Mouse (Mus musculus) liver, embryonic 11.5 days (tissue): ENCODE results near the gene Tmod3. TPM values are rescaled to one million over a fixed set of nuclear protein-coding genes. Genes with fewer than 3 reads are reported as not detected.
A peak's percentile ranks its signal among the peaks of the same experiment; 100 is the strongest.
"Not testable (repeated sequence)": the region's sequence is repeated elsewhere in the genome, so short reads cannot be mapped to it uniquely, and the experiment has no call there.

ENCODE experiments used
- ATAC-seq: fragments of 200-750 bp; cut with Nextera tagmentation; replicated peaks from 2 replicates; pipeline ENCODE4 v1.8.0; 2017; ENCODE audit warnings: moderate number of reproducible peaks, mild to moderate bottlenecking, moderate TSS enrichment, moderate library complexity; ENCODE audit not compliant: low FRiP score
- DNase-seq: peaks from one replicate; pipeline ENCODE4 v3.0.0-alpha.2; 2017; ENCODE audit warnings: low spot score
- H3K27ac ChIP-seq: fragments of 300-500 bp; sonication (generic); 2 replicates; pipeline ENCODE4 v1.5.1; 2014; ENCODE audit warnings: mild to moderate bottlenecking, low read depth, low read length, control low read depth
- H3K27me3 ChIP-seq: fragments of 300-500 bp; sonication (generic); replicated peaks from 2 replicates; pipeline ENCODE4 v1.6.1; 2014; ENCODE audit warnings: low read length, mixed read lengths; ENCODE audit not compliant: control insufficient read depth, insufficient read depth
- H3K36me3 ChIP-seq: fragments of 300-500 bp; sonication (generic); 2 replicates; pipeline ENCODE4 v1.6.1; 2014; ENCODE audit warnings: mild to moderate bottlenecking, low read length, moderate library complexity, mixed read lengths; ENCODE audit not compliant: control insufficient read depth, insufficient read depth
- H3K4me1 ChIP-seq: fragments of 300-500 bp; sonication (generic); replicated peaks from 2 replicates; pipeline ENCODE4 v1.6.1; 2014; ENCODE audit warnings: low read length, mixed read lengths; ENCODE audit not compliant: control insufficient read depth, insufficient read depth
- H3K4me2 ChIP-seq: fragments of 300-500 bp; sonication (generic); 2 replicates; pipeline ENCODE4 v1.6.1; 2014; ENCODE audit warnings: mild to moderate bottlenecking, control low read depth, moderate library complexity
- H3K4me3 ChIP-seq: fragments of 300-500 bp; sonication (generic); 2 replicates; pipeline ENCODE4 v1.5.1; 2014; ENCODE audit warnings: low read depth, low read length, control low read depth
- H3K9ac ChIP-seq: fragments of 300-500 bp; sonication (generic); 2 replicates; pipeline ENCODE4 v1.6.1; 2014; ENCODE audit warnings: low read depth, low read length, control low read depth
- H3K9me3 ChIP-seq: fragments of 300-500 bp; sonication (generic); 2 replicates; pipeline ENCODE4 v1.6.1; 2016; ENCODE audit warnings: low read length, inconsistent platforms, mixed read lengths; ENCODE audit not compliant: control insufficient read depth
- WGBS: fragments of 180-500 bp; shearing (Covaris S2); extraction: QIAGEN DNeasy Blood & Tissue Kit; methylation state at CpG from one replicate; pipeline ENCODE4 v1.1.7; 2014; 5-methylcytosine and 5-hydroxymethylcytosine counted together
- polyA plus RNA-seq: library from polyadenylated mRNA; unstranded; fragments of >200 nt; fragmentation: Nextera tagmentation; extraction: Ambion mirVana; gene quantifications from 2 replicates; pipeline ENCODE4 v1.2.1, GENCODE M21; 2014

Gene Tmod3
- polyA plus RNA-seq, 1 experiment from 2014 or later: 63.6 TPM

- 81% methylated on average over 10 of the region's 10 CpGs for WGBS
- DNase-seq (no peak), ATAC-seq (0 out of 2 replicates have a peak, but pooled peaks have one; percentile 23)
- Histone ChIP-seq H3K27ac (no peak overlapping the region), H3K27me3 (no peaks in the 10 kb centered on the region), H3K4me3 (no peak overlapping the region), H3K4me1 (no peaks in the 10 kb centered on the region), H3K9ac (no peak overlapping the region), H3K9me3 (no peaks in the 10 kb centered on the region; the same call in 1 of the 2 replicates), H3K36me3 (peaks cover 5% of the 10 kb centered on the region; the same call in 1 of the 2 replicates), H3K4me2 (no peak overlapping the region)
Observed at GRCm38 (mm10) chr9:75495945-75496344, 63.5 kb downstream of the Tmod3 start.

GRCm38 (mm10) chr9:75494407-75495005 lies 65.0 kb downstream of the Tmod3 start:
- H3K27ac ChIP-seq: no peak overlapping the region
- no peak for ATAC-seq

GRCm38 (mm10) chr9:75488255-75488654 lies 71.2 kb downstream of the Tmod3 start:
- not testable (repeated sequence) for H3K4me3 ChIP-seq, ATAC-seq, H3K36me3 ChIP-seq, DNase-seq, H3K9ac ChIP-seq, H3K9me3 ChIP-seq, H3K27ac ChIP-seq, H3K27me3 ChIP-seq, H3K4me2 ChIP-seq, H3K4me1 ChIP-seq
- WGBS: 83% methylated on average over 7 of the region's 7 CpGs

More at GRCm38 (mm10) chr9:75494407-75495005, 65.0 kb downstream of the Tmod3 start:
- no peak overlapping the region for H3K4me3 ChIP-seq
- H3K36me3 ChIP-seq: peaks cover 5% of the 10 kb centered on the region; the same call in 1 of the 2 replicates
- H3K27me3 ChIP-seq: no peaks in the 10 kb centered on the region
- H3K4me2 ChIP-seq: no peak overlapping the region
- 80% methylated on average over 9 of the region's 9 CpGs for WGBS
- H3K4me1 ChIP-seq: no peaks in the 10 kb centered on the region
- no peak overlapping the region for H3K9ac ChIP-seq
- DNase-seq: no peak
- H3K9me3 ChIP-seq: no peaks in the 10 kb centered on the region; the same call in 1 of the 2 replicates

GRCm38 (mm10) chr9:75485231-75485630 lies 74.2 kb downstream of the Tmod3 start:
- no peaks in the 10 kb centered on the region for H3K4me1 ChIP-seq
- no peak overlapping the region for H3K4me2 ChIP-seq
- DNase-seq (no peak), ATAC-seq (no peak)
- no peak overlapping the region for H3K4me3 ChIP-seq
- H3K9me3 ChIP-seq: no peaks in the 10 kb centered on the region
- WGBS: 80% methylated on average over 6 of the region's 6 CpGs
- no peak overlapping the region for H3K27ac ChIP-seq
- no peak overlapping the region for H3K9ac ChIP-seq
- H3K36me3 ChIP-seq: peaks cover 2% of the 10 kb centered on the region; the same call in 1 of the 2 replicates
- H3K27me3 ChIP-seq: no peaks in the 10 kb centered on the region

- no peak overlapping the region for H3K9ac ChIP-seq
- H3K27ac ChIP-seq: no peak overlapping the region
- no peak for ATAC-seq
- H3K27me3 ChIP-seq: no peaks in the 10 kb centered on the region
- H3K4me1 ChIP-seq: no peaks in the 10 kb centered on the region
- no peak for DNase-seq
- H3K9me3 ChIP-seq: no peaks in the 10 kb centered on the region
- H3K36me3 ChIP-seq: peaks cover 2% of the 10 kb centered on the region; the same call in 1 of the 2 replicates
- no peak overlapping the region for H3K4me3 ChIP-seq
- no peak overlapping the region for H3K4me2 ChIP-seq
- WGBS: 90% methylated on average over 5 of the region's 5 CpGs
Observed at GRCm38 (mm10) chr9:75480536-75481075, 78.9 kb downstream of the Tmod3 start.

GRCm38 (mm10) chr9:75479106-75479725 lies 80.2 kb downstream of the Tmod3 start:
- Histone ChIP-seq H3K4me2 (no peak overlapping the region), H3K36me3 (peaks cover 2% of the 10 kb centered on the region; the same call in 1 of the 2 replicates), H3K27ac (no peak overlapping the region), H3K4me1 (no peaks in the 10 kb centered on the region), H3K9me3 (no peaks in the 10 kb centered on the region), H3K9ac (no peak overlapping the region), H3K27me3 (no peaks in the 10 kb centered on the region), H3K4me3 (no peak overlapping the region)
- no peak for ATAC-seq
- 74% methylated on average over 8 of the region's 8 CpGs for WGBS
- DNase-seq: no peak

GRCm38 (mm10) chr9:75477212-75477611 lies 82.2 kb downstream of the Tmod3 start:
- H3K9me3 ChIP-seq: no peaks in the 10 kb centered on the region
- H3K27me3 ChIP-seq: no peaks in the 10 kb centered on the region
- no peak for ATAC-seq

GRCm38 (mm10) chr9:75468297-75468696 lies 91.2 kb downstream of the Tmod3 start:
- Histone ChIP-seq H3K27me3 (no peaks in the 10 kb centered on the region), H3K27ac (no peak overlapping the region), H3K4me3 (no peak overlapping the region), H3K4me1 (no peaks in the 10 kb centered on the region), H3K9me3 (no peaks in the 10 kb centered on the region), H3K4me2 (no peak overlapping the region), H3K36me3 (peaks cover 29% of the 10 kb centered on the region), H3K9ac (no peak overlapping the region)
- peak; percentile 39 for DNase-seq
- no peak; the same call in 1 of the 2 replicates for ATAC-seq
- 77% methylated on average over 14 of the region's 14 CpGs for WGBS

More at GRCm38 (mm10) chr9:75477212-75477611, 82.2 kb downstream of the Tmod3 start:
- WGBS: 49% methylated on average over 3 of the region's 3 CpGs
- Histone ChIP-seq H3K4me2 (no peak overlapping the region), H3K4me1 (no peaks in the 10 kb centered on the region), H3K4me3 (no peak overlapping the region), H3K27ac (no peak overlapping the region), H3K9ac (no peak overlapping the region), H3K36me3 (no peaks in the 10 kb centered on the region)
- DNase-seq: no peak
